Mouse (Mus musculus) erythroid progenitor cell, adult 5-6 weeks (primary cell): ENCODE measurements around the gene Sema6b. TPM values are rescaled to one million over a fixed set of nuclear protein-coding genes. Genes with fewer than 3 reads are reported as not detected.
"Not testable (repeated sequence)": the region's sequence is repeated elsewhere in the genome, so short reads cannot be mapped to it uniquely, and the experiment has no call there.

Experiments
- ATAC-seq: replicated peaks from 2 replicates; pipeline ENCODE4 v1.8.0; 2016; ENCODE audit warnings: moderate number of reproducible peaks, mild to moderate bottlenecking, moderate TSS enrichment, inconsistent platforms; ENCODE audit not compliant: poor library complexity, low FRiP score, severe bottlenecking
- total RNA-seq, 2 experiments: library from RNA; stranded (forward) in 1 of 2; stranded (reverse) in 1 of 2; fragments of 150-400 nt in 1 of 2; fragments of 186-747, 209-891 nt in 1 of 2; gene quantifications; 2 replicates each; pipeline versions ENCODE4 v1.2.3 to v1.2.4; 2015 to 2017; ENCODE audit warnings: low replicate concordance in 2 of 2

Sema6b gene
- total RNA-seq, 2 experiments from 2014 or later, result 0.83 TPM; not detected in 1

- ATAC-seq, result no peak
Measured at GRCm38 (mm10) chr17:56123161-56123560, 17.0 kb downstream of the Sema6b start.

GRCm38 (mm10) chr17:56121826-56122225 lies 18.3 kb downstream of the Sema6b start, which contains the start of gene Lrg1:
Lrg1 (minus strand) TSS chr17:56122001.
- ATAC-seq, result no peak

- no peak for ATAC-seq
Measured at GRCm38 (mm10) chr17:56119981-56120880, 19.9 kb downstream of the Sema6b start.

GRCm38 (mm10) chr17:56119431-56119830 lies 20.7 kb downstream of the Sema6b start:
- ATAC-seq, result no peak

GRCm38 (mm10) chr17:56117251-56117710 lies 22.9 kb downstream of the Sema6b start, which contains the start of gene Plin5:
Plin5 (minus strand) TSS chr17:56117596.
- ATAC-seq, result no peak

GRCm38 (mm10) chr17:56116193-56116592 lies 23.9 kb downstream of the Sema6b start:
- no peak for ATAC-seq

GRCm38 (mm10) chr17:56112743-56113142 lies 27.4 kb downstream of the Sema6b start:
- ATAC-seq, result no peak

GRCm38 (mm10) chr17:56111864-56112263 lies 28.3 kb downstream of the Sema6b start:
- peak; percentile 64 for ATAC-seq

GRCm38 (mm10) chr17:56111021-56111420 lies 29.1 kb downstream of the Sema6b start:
- no peak for ATAC-seq

- no peak for ATAC-seq
Measured at GRCm38 (mm10) chr17:56110571-56110970, 29.6 kb downstream of the Sema6b start.

- ATAC-seq, result no peak
Measured at GRCm38 (mm10) chr17:56109219-56110051, 30.7 kb downstream of the Sema6b start, which contains the start of gene Plin4. Plin4 (minus strand) TSS chr17:56109803.

GRCm38 (mm10) chr17:56108334-56109044 lies 31.7 kb downstream of the Sema6b start:
- ATAC-seq, result no peak

- ATAC-seq, result no peak
Measured at GRCm38 (mm10) chr17:56107736-56108135, 32.4 kb downstream of the Sema6b start.

GRCm38 (mm10) chr17:56106981-56107380 lies 33.2 kb downstream of the Sema6b start:
- no peak for ATAC-seq

GRCm38 (mm10) chr17:56106436-56106835 lies 33.7 kb downstream of the Sema6b start:
- not testable (repeated sequence) for ATAC-seq

GRCm38 (mm10) chr17:56104821-56105220 lies 35.3 kb downstream of the Sema6b start:
- ATAC-seq, result not testable (repeated sequence)

- no peak for ATAC-seq
Measured at GRCm38 (mm10) chr17:56103465-56104285, 36.5 kb downstream of the Sema6b start.

GRCm38 (mm10) chr17:56102927-56103326 lies 37.2 kb downstream of the Sema6b start:
- no peak for ATAC-seq

- no peak for ATAC-seq
Measured at GRCm38 (mm10) chr17:56102158-56102557, 38.0 kb downstream of the Sema6b start.
